Mouse (Mus musculus) forebrain, embryonic 12.5 days (tissue): ENCODE results near the gene Krt23. TPM values are rescaled to one million over a fixed set of nuclear protein-coding genes. Genes with fewer than 3 reads are reported as not detected.

Source experiments
- ATAC-seq: fragments of 200-750 bp; cut with Nextera tagmentation; 2 replicates; pipeline ENCODE4 v1.8.0; 2017; ENCODE audit warnings: moderate TSS enrichment; ENCODE audit not compliant: low FRiP score
- H3K27ac ChIP-seq: fragments of 300-500 bp; sonication (generic); 2 replicates; pipeline ENCODE4 v1.5.1; 2016; ENCODE audit warnings: mild to moderate bottlenecking
- H3K27me3 ChIP-seq: fragments of 300-500 bp; sonication (generic); 2 replicates; pipeline ENCODE4 v1.6.1; 2016; ENCODE audit warnings: mild to moderate bottlenecking
- H3K36me3 ChIP-seq: fragments of 300-500 bp; sonication (generic); replicated peaks from 2 replicates; pipeline ENCODE4 v1.6.1; 2016; ENCODE audit warnings: mild to moderate bottlenecking
- H3K4me1 ChIP-seq: fragments of 300-500 bp; sonication (generic); 2 replicates; pipeline ENCODE4 v1.6.1; 2016
- H3K4me2 ChIP-seq: fragments of 300-500 bp; sonication (generic); 2 replicates; pipeline ENCODE4 v1.6.1; 2016; ENCODE audit warnings: mild to moderate bottlenecking, moderate library complexity
- H3K4me3 ChIP-seq: fragments of 300-500 bp; sonication (generic); replicated peaks from 2 replicates; pipeline ENCODE4 v1.5.1; 2016; ENCODE audit warnings: mild to moderate bottlenecking
- H3K9ac ChIP-seq: fragments of 300-500 bp; sonication (generic); 2 replicates; pipeline ENCODE4 v1.6.1; 2016; ENCODE audit warnings: mild to moderate bottlenecking
- H3K9me3 ChIP-seq: fragments of 300-500 bp; sonication (generic); 2 replicates; pipeline ENCODE4 v1.6.1; 2016
- WGBS: fragments of 180-500 bp; shearing (Covaris S2); methylation state at CpG from one replicate; pipeline ENCODE4 v1.1.7; 2016; 5-methylcytosine and 5-hydroxymethylcytosine counted together
- polyA plus RNA-seq: library from polyadenylated mRNA; unstranded; fragments of >200 nt; fragmentation: Nextera tagmentation; extraction: Ambion mirVana; gene quantifications from 2 replicates; pipeline ENCODE4 v1.2.1, GENCODE M21; 2016

The Krt23 gene
- polyA plus RNA-seq = 0.74 and 0.75 TPM in 2 replicates

- Histone ChIP-seq H3K4me1 (peaks cover 11% of the 10 kb centered on the region), H3K36me3 (no peaks in the 10 kb centered on the region), H3K27me3 (no peaks in the 10 kb centered on the region), H3K4me2 (no peak within 1 kb of the TSS), H3K27ac (no peak within 1 kb of the TSS), H3K4me3 (no peak within 1 kb of the TSS), H3K9ac (no peak within 1 kb of the TSS), H3K9me3 (no peaks in the 10 kb centered on the region)
- WGBS = 87% methylated on average over 22 of the region's 22 CpGs
- ATAC-seq = no peak
Measured at GRCm38 (mm10) chr11:99492733-99493573, at the start of gene Krt23. Gene Krt23 (minus strand): TSS chr11:99493137.

- Histone ChIP-seq H3K27me3 (no peaks in the 10 kb centered on the region), H3K9me3 (no peaks in the 10 kb centered on the region), H3K9ac (no peak overlapping the region), H3K4me1 (no peaks in the 10 kb centered on the region), H3K36me3 (no peaks in the 10 kb centered on the region), H3K4me3 (no peak overlapping the region), H3K4me2 (no peak overlapping the region), H3K27ac (no peak overlapping the region)
- WGBS = 64% methylated on average over 9 of the region's 9 CpGs
- ATAC-seq = no peak
Measured at GRCm38 (mm10) chr11:99539721-99540120, 46.8 kb upstream of the Krt23 start.

GRCm38 (mm10) chr11:99521288-99521860 is 28.4 kb upstream of the Krt23 start, which contains the start of gene Krt39:
Gene Krt39 (minus strand): TSS chr11:99521338.
- WGBS = 91% methylated on average over 13 of the region's 13 CpGs
- no peaks in the 10 kb centered on the region for H3K27me3 ChIP-seq
- ATAC-seq = no peak
- H3K4me2 ChIP-seq = no peak within 1 kb of the TSS
- no peak within 1 kb of the TSS for H3K27ac ChIP-seq
- H3K4me1 ChIP-seq = no peaks in the 10 kb centered on the region
- H3K4me3 ChIP-seq = no peak within 1 kb of the TSS
- no peaks in the 10 kb centered on the region for H3K36me3 ChIP-seq
- no peak within 1 kb of the TSS for H3K9ac ChIP-seq
- no peaks in the 10 kb centered on the region for H3K9me3 ChIP-seq

GRCm38 (mm10) chr11:99514098-99514497 is 21.2 kb upstream of the Krt23 start:
- no peaks in the 10 kb centered on the region for H3K9me3 ChIP-seq
- H3K36me3 ChIP-seq = no peaks in the 10 kb centered on the region
- ATAC-seq = no peak
- H3K4me3 ChIP-seq = no peak overlapping the region
- H3K27ac ChIP-seq = no peak overlapping the region
- no peaks in the 10 kb centered on the region for H3K27me3 ChIP-seq
- H3K9ac ChIP-seq = no peak overlapping the region
- 89% methylated on average over 8 of the region's 8 CpGs for WGBS
- no peak overlapping the region for H3K4me2 ChIP-seq
- H3K4me1 ChIP-seq = no peaks in the 10 kb centered on the region

GRCm38 (mm10) chr11:99500095-99500805 is 7.3 kb upstream of the Krt23 start:
- H3K36me3 ChIP-seq = no peaks in the 10 kb centered on the region
- H3K27ac ChIP-seq = no peak overlapping the region
- no peak overlapping the region for H3K4me2 ChIP-seq
- 68% methylated on average over 9 of the region's 9 CpGs for WGBS
- H3K4me1 ChIP-seq = peaks cover 8% of the 10 kb centered on the region
- H3K9ac ChIP-seq = no peak overlapping the region
- H3K4me3 ChIP-seq = no peak overlapping the region
- H3K9me3 ChIP-seq = no peaks in the 10 kb centered on the region
- ATAC-seq = no peak
- no peaks in the 10 kb centered on the region for H3K27me3 ChIP-seq

- H3K9ac ChIP-seq = no peak overlapping the region
- H3K4me2 ChIP-seq = no peak overlapping the region
- H3K27ac ChIP-seq = no peak overlapping the region
- H3K36me3 ChIP-seq = no peaks in the 10 kb centered on the region
- H3K4me3 ChIP-seq = no peak overlapping the region
- H3K4me1 ChIP-seq = peaks cover 3% of the 10 kb centered on the region; the same call in 1 of the 2 replicates
- no peak for ATAC-seq
- no peaks in the 10 kb centered on the region for H3K9me3 ChIP-seq
- 90% methylated on average over 4 of the region's 4 CpGs for WGBS
- H3K27me3 ChIP-seq = no peaks in the 10 kb centered on the region
Measured at GRCm38 (mm10) chr11:99496460-99496859, 3.5 kb upstream of the Krt23 start.

GRCm38 (mm10) chr11:99494741-99495140 is 1.8 kb upstream of the Krt23 start:
- Histone ChIP-seq H3K4me1 (no peaks in the 10 kb centered on the region), H3K27me3 (no peaks in the 10 kb centered on the region), H3K27ac (no peak overlapping the region), H3K4me2 (no peak overlapping the region), H3K9ac (no peak overlapping the region), H3K9me3 (no peaks in the 10 kb centered on the region), H3K36me3 (no peaks in the 10 kb centered on the region), H3K4me3 (no peak overlapping the region)
- 90% methylated on average over 4 of the region's 4 CpGs for WGBS
- no peak for ATAC-seq

- Histone ChIP-seq H3K4me2 (no peak overlapping the region), H3K27ac (no peak overlapping the region), H3K9me3 (no peaks in the 10 kb centered on the region), H3K9ac (no peak overlapping the region), H3K4me3 (no peak overlapping the region), H3K27me3 (no peaks in the 10 kb centered on the region), H3K4me1 (peaks cover 10% of the 10 kb centered on the region), H3K36me3 (no peaks in the 10 kb centered on the region)
- ATAC-seq = no peak
- WGBS = 52% methylated on average over 5 of the region's 5 CpGs
Measured at GRCm38 (mm10) chr11:99493574-99493850, 575 bp upstream of the Krt23 start.

GRCm38 (mm10) chr11:99491040-99491439 is 1.9 kb downstream of the Krt23 start:
- H3K4me2 ChIP-seq = no peak overlapping the region
- H3K4me1 ChIP-seq = peaks cover 11% of the 10 kb centered on the region
- no peaks in the 10 kb centered on the region for H3K27me3 ChIP-seq
- no peaks in the 10 kb centered on the region for H3K36me3 ChIP-seq
- H3K27ac ChIP-seq = no peak overlapping the region
- no peak overlapping the region for H3K4me3 ChIP-seq
- no peak for ATAC-seq
- H3K9me3 ChIP-seq = no peaks in the 10 kb centered on the region
- H3K9ac ChIP-seq = no peak overlapping the region
- WGBS = 88% methylated on average over 8 of the region's 8 CpGs

- H3K27me3 ChIP-seq = no peaks in the 10 kb centered on the region
Measured at GRCm38 (mm10) chr11:99490624-99491023, 2.3 kb downstream of the Krt23 start.

GRCm38 (mm10) chr11:99489233-99489632 is 3.7 kb downstream of the Krt23 start:
- 33% methylated on average over 3 of the region's 3 CpGs for WGBS
- Histone ChIP-seq H3K36me3 (no peaks in the 10 kb centered on the region), H3K4me2 (no peak overlapping the region), H3K4me3 (no peak overlapping the region), H3K9ac (no peak overlapping the region), H3K27ac (no peak overlapping the region), H3K27me3 (no peaks in the 10 kb centered on the region), H3K4me1 (peaks cover 11% of the 10 kb centered on the region), H3K9me3 (no peaks in the 10 kb centered on the region)
- ATAC-seq = no peak

More at GRCm38 (mm10) chr11:99490624-99491023, 2.3 kb downstream of the Krt23 start:
- ATAC-seq = no peak
- H3K4me3 ChIP-seq = no peak overlapping the region
- peaks cover 11% of the 10 kb centered on the region for H3K4me1 ChIP-seq
- H3K9me3 ChIP-seq = no peaks in the 10 kb centered on the region
- no peak overlapping the region for H3K9ac ChIP-seq
- H3K27ac ChIP-seq = no peak overlapping the region
- 84% methylated on average over 4 of the region's 4 CpGs for WGBS
- H3K36me3 ChIP-seq = no peaks in the 10 kb centered on the region
- no peak overlapping the region for H3K4me2 ChIP-seq

GRCm38 (mm10) chr11:99474981-99475380 is 18.0 kb downstream of the Krt23 start:
- no peaks in the 10 kb centered on the region for H3K4me1 ChIP-seq
- no peak overlapping the region for H3K4me3 ChIP-seq
- no peak overlapping the region for H3K27ac ChIP-seq
- no peaks in the 10 kb centered on the region for H3K36me3 ChIP-seq
- H3K9ac ChIP-seq = no peak overlapping the region
- no peak for ATAC-seq
- H3K4me2 ChIP-seq = no peak overlapping the region
- no peaks in the 10 kb centered on the region for H3K9me3 ChIP-seq
- WGBS = 91% methylated on average over 3 of the region's 3 CpGs
- no peaks in the 10 kb centered on the region for H3K27me3 ChIP-seq
